Mouse (Mus musculus): Measurements from ENCODE around the gene Gm42688.

GRCm38 (mm10) chr6:83132176-83132919 is 30.9 kb downstream of the Gm42688 start:
- TF ChIP-seq CTCF (IDR thresholded peaks at IDR 0.05; ENCODE audit: borderline replicate concordance, insufficient read depth, low read depth, low read length), result no peak
- TF ChIP-seq POLR2A (IDR thresholded peaks at IDR 0.05; ENCODE audit: borderline replicate concordance, insufficient read depth, low read length), result no peak

Data from cerebellum, adult 2 months (tissue).